Mouse (Mus musculus) heart, postnatal 0 days (tissue): ENCODE data around the gene Arhgap33.

ENCODE experiments used
- CTCF ChIP-seq: IDR thresholded peaks from 2 replicates; pipeline ENCODE4 v1.5.1; 2016; ENCODE audit warnings: antibody characterized with exemption, control low read depth, low read depth
- EP300 ChIP-seq: IDR thresholded peaks from 2 replicates; pipeline ENCODE4 v1.6.1; 2016; ENCODE audit warnings: antibody characterized with exemption, low read depth

GRCm38 (mm10) chr7:30557901-30558514, 23.1 kb upstream of the Arhgap33 start:
- TF ChIP-seq CTCF (no peak), EP300 (no peak)
